Mouse (Mus musculus): ENCODE data around the gene Ppargc1a.

DNA sequence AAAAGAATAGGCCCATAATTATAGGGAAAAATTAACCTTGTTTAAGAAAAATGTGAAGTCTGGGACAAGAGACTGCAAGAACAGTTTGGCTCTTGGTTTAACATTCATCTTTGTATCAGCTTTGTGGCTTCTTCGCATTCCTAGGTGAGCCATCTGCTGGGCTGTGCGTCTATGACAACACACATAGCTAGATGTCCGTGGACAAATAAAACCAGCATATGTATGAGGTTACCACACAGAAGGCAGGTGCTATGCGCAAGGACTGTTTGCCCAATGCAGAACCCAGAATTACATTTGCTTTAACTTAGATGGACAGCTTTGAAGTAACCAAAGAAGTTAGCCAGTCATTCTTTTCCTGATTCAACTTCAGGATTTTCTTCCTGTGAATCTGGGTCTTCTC, 26.7 kb downstream of the Ppargc1a start:
- no peak for TF ChIP-seq POLR2A (IDR thresholded peaks at IDR 0.05; ENCODE audit: borderline replicate concordance, extremely low read depth, insufficient read depth, insufficient read length, poor library complexity, severe bottlenecking)
- TF ChIP-seq CTCF (IDR thresholded peaks at IDR 0.05; ENCODE audit: borderline replicate concordance, extremely low read depth, insufficient read depth, insufficient read length) = no peak

Measured in brain, embryonic 14.5 days (tissue).